Mouse (Mus musculus) kidney, postnatal 4 days (tissue): ENCODE measurements around the gene Wdr41.

ENCODE experiments used
- DNase-seq, 2 experiments: peaks; one replicate each; pipeline ENCODE4 v3.0.0; 2021; ENCODE audit warnings: mixed read lengths in 2 of 2

The Wdr41 gene

DNA sequence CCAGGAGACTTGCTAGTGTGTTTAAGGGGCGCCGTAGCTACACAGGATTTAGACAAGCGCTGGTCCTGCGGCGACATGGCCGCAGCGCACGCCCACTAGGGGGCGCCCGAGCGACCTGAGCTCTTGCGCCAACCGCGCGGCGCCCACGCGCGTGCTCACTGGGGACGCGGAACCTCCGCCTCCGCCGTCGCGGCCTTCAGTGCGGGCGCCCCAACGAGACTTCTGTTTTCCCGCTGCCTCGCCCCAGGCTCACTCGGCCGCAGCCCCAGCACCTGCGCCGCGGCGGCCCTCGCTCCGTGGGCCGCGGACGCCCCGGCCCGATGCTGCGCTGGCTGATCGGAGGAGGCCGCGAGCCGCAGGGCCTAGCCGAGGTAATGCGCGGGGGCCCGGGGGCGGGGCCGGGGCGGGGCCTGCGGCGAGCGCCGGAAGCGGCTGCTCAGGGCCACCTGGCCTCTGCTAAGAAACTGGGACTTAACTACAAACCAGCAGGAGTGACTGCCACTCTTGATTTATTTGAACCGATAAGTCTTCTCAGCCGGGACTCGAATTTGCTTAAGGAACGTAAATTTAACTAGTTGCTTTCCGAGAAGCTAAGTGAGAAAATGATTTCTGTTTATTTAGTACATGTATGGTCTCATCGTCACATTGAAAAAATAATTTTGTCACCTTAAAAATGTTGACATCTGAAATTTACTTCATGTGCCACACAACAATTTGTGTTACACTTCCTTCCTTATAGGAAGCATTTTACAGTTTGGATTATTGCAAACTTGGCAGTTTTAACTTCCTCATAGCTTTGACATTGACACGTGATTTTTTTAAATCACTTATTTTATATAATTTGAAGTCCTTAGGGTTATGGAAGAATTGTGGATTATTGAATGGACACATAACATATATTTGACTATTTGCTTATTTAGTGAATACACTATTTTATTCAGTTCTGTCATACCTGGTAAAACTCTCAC lies at the start of gene Wdr41:
Gene Wdr41 (plus strand): TSS at position 126 of the 968 bp plus-strand sequence.
- DNase-seq, result peak; percentile 93 to 97

DNA sequence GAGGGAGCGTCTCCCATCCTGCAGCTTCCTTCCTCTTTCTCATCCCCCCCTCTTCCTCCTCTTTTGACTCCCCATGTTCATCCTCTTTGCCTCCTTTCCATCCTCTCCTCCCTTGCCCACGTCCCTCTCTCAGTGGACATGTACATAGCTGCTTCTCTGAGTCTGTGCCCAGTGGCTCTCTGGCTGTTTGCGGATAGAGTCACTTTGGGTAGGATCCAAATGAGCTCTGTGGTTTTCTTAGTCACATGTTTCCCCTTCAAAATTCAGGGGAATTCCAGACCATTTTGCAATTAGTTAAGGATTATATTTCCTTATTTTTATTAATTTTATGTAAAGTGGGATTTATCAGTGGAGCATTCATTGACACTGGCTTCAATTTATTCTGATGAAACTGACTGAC lies 48.1 kb upstream of the Wdr41 start:
- no peak for DNase-seq

DNA sequence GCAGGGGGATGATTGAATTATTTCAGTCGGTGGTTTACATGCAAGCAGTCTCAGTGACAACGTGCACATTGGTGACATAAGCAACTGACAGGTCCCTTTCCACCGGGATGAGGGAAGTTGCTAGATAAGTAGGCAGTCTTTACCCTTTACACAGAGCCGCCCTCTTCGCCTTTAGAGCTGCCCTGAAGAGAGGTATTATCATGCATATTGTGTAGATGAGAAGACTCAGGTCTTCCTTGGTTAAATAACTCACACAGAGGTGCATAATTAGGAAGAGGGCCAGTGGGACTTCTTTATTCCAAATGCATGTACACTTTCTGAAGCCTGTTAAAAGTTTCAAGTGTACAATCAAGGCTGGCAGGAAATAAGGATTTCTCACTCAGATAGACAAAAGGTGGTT lies 37.7 kb upstream of the Wdr41 start:
- no peak for DNase-seq

DNA sequence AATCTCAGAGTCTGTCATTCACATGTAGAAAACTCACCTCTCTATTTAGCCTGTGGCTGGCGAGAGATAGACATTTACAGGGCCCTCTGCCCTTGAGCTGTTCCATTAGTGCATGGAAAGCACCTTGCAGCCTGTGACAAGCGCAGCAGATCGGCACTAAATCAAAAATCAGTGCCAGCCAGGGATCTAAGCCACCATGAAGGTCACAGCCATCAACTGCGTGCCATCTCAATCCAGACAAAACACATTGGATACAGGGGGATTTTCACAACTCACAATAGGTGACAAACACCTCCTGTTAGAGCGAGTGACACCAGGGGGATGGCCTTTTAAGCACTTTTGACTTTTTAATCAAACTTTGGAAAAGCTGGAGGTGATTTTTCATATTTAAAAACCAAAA lies 36.0 kb upstream of the Wdr41 start:
- DNase-seq, result no peak

DNA sequence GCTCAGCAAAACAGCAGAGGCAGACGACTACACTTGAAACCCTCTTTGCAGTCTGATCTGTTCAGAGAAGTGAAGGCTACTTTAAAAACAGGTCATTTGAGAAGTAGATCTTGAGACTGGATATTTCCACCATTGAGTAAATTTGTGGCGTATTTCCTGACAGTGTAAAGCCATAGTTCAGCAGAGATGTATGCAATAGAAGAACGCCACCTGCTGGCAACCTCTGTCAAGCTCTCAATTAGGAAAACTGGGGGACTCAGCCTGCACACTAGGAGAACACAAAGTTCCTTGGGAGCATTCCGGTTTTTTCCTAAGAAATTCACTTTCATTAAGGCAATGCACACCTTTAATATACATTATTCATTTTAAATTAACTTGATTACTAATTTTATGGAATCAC lies 34.9 kb upstream of the Wdr41 start:
- DNase-seq, result peak; percentile 83 to 84

DNA sequence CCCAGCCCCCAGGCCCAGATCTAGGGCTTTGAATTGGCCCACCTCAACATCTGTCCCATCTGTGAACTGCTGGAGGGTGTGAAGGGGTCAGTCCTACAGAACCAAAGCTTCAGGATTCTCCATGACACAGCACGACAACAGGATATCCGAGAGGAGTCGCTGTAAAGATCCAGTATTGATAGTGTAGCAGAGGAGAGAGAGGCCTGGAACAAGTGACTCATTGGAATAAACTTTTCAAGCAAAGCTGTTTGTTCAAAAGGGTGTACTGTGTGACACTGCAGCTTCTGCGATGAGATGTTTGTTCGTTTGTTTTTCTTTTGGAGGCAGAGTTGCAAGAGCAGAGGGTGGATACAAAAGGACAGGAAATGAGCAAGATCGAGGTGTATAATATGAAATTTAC lies 20.2 kb upstream of the Wdr41 start:
- no peak for DNase-seq

DNA sequence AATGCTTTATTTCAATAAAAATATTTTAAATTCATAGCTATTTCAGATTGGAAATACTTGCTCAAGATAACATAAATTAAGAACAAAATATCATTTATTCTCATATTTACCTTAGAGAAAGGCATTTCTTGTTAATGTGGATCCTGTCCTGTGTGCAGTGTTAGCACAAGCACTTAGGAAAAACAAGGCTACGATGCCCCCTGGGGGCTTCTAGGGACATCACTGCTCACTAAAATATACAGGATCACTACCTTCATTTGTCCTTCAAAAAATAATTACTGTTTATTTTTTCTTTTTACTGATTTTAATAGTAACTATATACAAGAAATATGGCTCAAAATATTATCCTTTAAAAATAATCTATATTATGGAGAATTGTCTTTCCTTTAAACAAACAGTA lies 18.2 kb upstream of the Wdr41 start:
- peak; percentile 18 to 36 for DNase-seq

DNA sequence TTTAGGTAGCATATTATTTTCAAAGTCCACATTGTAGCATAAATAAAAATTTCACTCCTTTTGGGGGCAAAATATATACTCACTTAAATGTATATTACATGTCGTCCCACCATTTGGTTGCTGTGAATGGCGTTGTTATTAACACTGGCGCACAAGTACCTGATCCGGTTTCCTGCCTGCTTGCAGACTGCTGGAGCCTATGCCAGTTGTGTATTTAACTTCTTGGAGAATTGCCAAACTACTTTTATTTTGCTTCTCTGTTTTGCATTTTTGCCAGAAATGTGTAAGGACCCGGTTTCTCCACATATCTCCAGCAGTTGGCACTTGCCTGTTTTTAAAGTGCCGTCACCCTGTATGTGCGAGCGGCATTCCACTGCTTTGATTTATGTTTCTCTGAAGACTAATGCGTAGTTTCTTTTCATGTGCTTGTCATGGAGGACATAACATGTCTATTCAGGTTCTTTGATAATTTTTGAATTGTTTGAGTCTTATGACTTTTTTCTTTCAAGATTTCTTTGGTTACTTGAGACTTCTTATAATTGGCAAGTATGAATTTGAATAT lies 6.1 kb upstream of the Wdr41 start:
- no peak for DNase-seq

DNA sequence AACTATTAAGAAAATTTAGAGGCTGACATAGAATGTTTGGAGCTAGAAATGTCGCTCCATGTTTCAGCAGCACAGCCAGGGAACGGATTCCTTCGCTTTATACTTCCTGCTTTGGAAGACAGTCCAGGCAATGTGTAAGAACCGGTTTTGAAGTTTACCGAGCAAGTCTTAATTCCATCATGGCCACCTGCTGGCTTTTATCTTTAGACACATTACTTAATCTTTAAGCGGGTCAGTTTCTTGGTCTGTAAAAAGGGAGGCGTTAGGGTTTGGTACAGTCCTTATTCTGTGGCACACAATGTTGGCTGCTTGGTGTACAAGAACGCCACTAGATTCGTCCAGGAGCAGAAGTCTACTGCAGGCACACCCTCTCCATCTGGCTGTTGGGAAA lies 321 bp upstream of the Wdr41 start:
- DNase-seq, result no peak

DNA sequence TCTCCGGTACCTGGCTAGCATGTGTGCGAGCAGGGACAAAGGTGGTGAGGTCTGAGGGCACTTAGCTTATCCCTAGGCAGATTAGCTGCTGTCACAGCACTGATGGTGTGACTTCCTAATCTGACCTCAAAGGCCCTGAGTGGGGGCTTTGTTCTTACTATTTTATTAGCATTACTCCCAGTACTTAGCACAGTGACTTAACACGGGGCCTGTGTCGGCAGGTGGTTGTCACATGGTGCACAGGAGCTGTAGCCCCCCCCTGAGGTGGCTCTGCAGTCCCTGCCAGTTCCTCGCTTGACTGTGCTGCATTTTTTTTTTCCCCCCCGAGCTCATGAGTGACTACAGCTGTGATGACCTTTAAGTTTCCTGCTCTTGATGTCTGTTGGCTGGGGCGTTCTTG lies 2.9 kb downstream of the Wdr41 start:
- DNase-seq, result peak in 1 of 2 experiments; percentile 25

DNA sequence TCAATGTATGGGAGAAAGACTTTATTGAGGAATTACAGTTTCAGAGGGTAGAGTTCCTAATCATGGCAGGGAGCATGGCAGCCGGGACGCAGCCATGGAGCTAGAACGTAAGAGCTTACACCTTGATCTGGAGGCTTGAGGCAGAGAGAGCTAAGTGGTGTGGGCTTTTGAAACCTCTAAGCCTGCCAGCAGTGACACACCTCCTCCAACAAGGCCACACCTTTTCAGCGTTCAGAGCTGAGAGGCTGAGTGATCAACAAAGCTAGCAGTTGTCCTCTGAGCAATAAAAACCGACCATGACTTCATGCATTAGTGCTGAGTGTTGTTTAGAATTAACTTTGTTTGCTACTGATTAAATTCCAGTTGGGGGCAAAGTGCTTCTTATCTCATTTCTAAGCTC lies 14.4 kb downstream of the Wdr41 start:
- peak; percentile 17 to 33 for DNase-seq

DNA sequence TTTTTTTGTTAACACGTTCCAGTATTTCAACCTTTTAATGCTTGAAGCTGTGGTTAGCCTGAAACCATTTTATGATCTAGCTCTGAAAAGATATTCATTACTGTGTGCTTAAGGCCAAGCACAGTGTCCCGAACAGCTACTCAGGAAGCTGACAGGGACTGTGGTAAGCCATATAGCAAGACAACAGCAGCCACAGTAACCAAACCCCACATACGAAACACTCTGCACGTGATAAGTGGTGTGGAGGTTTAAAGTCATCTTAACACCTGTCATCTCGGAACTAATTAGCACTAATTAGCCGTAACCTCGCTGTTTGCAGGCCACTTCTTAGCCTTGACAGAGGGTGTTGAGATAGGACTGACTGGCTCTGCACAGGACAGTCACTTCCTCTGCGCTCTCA lies 31.1 kb downstream of the Wdr41 start:
- DNase-seq, result no peak

DNA sequence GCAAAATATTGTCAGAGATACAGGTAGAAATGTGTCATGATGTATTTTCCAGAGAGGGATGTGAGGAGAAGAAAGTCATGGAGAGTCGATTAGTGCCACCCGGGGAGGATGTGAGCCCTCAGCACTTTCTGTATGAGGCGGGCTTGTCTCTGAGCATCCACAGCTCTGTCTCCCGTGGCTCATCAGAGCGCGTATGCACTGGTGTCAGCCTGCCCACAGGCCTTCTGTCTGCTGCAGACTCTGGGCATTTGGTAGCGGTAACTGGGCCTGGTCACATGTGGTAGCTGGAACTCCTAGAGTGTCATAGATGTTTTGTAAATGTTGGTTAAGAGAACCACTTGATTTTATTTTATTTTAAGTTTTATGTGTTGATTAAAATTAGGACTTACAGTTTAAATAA lies 33.1 kb downstream of the Wdr41 start:
- DNase-seq, result no peak

DNA sequence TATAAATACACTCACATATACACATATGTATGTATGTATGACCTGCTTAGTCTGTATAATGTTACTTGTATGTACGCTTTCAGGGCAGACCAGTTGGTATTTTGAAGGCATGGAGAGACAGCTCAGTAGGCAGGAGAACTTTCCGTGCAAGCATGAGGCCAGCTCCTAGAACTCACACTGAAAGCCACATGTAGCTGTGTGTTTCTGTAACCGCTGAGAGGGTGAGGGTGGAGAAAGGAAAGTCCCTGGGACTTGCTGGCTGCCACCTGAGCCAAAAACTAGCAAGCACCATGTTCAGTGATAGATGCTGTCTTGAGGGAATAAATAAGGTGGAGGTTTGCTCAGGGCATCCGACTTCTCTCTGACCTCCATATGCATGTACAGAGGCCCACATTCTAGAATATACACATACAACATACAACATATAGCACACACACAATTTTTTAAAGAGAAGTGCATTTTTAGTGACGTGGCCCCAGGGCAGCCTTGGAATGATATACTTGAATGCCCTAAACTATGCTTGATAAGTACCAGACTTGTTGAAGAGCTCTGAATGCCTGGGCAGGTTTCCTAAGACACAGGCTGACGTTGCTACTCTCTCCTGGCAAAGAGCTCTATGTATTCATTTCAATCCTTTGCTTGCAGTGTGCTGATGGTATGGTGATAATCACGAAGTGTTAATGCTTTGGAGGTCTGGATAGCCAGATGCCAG lies 35.6 kb downstream of the Wdr41 start:
- no peak for DNase-seq

DNA sequence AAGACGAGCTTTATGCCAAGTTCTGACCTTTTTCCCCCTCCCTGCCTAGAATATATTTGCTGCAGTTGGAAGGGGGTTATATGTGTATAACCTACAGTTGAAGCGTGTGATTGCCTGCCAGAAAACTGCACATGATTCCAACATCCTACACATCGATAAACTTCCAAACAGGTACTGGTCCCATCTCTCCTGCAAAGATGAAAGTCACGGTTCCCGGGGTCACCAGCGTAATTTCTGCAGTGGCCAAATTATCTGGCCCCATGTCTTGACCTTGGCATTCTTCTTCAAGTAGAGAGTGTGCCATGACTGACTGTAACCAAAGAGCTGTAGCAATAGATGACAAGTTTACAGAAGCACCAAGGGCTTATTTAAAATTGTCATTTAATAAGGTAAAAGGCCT lies 41.1 kb downstream of the Wdr41 start:
- DNase-seq, result no peak

DNA sequence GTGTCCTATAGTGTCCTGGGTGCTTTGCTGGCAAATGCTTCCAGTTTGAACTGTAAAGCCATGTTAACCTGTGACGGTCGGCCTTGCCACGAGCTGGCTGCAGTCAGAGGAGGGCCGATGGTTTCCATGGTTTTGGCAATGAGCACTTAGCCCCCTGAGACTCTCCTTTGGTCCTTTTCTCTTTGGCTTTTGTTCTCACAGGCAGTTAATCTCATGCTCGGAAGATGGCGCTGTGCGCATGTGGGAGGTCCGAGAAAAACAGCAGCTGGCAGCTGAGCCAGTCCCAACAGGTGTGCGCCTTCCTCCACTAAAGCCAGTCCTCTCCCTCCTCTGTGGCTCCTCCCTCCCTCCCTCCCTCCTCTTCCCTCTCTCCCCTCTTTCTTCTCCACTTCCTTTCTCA lies 41.8 kb downstream of the Wdr41 start:
- DNase-seq, result peak; percentile 81 to 85

DNA sequence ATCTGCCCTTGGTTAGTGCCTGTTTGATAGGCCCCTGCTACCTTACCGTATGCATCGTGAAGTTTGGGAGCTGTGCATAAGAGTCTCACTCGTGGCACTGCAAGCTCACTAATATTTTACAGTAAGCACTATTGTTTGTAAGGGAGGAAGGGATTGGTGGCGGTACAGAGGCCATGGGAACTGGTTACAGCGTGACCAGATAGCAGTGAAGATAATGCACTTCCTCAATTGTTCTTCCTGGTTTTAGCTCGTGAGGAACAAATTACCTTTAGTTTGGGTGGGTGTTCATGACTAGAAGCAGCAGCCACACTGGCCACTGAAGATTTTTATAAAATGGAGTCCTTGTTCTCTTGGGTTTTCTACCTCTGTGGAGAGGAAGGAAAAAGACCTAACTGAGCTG lies 43.2 kb downstream of the Wdr41 start:
- no peak for DNase-seq

DNA sequence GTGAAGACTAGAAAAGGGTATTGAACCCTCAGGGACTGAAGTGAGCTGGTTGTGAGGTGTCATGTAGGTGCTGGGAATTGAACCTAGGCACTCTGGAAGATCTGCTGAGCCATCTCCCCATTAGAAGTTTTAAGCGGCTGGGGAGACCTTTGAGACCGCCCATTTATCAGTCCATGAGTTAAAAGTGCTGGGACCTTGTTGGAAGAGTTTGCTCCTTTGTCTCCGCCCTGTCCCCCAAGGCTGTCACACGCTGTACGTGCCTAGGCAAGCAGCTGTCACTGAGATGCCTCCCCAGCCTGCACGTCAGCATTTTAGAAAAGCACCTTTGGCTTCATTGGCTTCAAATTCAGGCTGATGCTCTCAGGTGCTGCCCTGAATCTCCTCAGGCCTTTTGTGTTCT lies 44.1 kb downstream of the Wdr41 start:
- no peak for DNase-seq

DNA sequence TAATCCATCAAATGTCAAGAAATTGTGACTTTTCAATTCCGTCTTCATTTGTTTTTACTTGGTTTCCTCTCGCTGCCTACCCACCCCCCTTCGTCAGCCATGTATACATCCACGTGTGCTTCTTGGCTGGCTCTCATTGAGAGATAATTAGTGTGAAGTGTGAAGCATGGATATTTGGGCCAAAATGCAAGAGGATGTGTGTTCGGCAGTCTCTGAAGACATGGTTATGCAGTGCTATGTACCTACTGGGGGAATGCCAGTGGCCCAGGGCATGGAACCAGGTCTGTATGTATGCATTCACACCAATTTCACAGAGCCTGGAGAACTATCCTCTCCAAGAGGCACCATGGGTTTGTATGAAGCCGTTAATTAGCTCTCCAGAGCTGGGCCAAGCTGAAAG lies 54.7 kb downstream of the Wdr41 start:
- no peak for DNase-seq

DNA sequence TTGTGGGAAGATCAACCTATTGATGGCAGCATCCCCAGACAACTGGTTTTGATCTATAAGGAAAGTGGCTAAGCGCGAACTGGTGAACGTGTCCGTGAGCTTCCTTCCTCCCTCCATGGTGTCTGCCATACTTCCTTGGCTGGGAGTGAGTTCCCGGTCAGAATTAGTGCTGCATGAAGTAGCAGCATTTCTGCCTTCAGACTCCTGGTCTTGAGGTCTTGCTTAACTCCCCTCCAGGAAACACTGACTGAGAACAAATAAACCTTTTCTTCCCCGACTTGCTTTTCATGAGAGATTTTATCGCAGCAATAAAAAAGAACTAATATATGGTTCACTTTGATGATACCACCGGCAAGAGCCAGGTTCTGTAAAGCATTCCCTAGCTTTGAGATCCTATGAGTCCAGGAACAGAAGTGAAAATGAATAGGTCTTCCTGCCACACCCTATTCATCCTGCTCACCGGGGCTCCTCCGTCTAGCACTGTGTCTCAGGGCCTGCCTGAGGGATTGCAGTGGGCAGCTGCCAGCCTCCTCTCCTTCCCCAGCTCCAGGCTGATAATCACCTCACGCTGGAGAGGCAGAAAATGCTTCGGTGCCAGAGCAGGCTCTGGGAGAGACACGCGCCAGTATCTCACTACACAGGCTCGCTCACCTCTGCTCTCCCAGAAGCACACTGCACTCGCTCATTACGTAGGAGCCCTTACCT lies 56.1 kb downstream of the Wdr41 start:
- no peak for DNase-seq

DNA sequence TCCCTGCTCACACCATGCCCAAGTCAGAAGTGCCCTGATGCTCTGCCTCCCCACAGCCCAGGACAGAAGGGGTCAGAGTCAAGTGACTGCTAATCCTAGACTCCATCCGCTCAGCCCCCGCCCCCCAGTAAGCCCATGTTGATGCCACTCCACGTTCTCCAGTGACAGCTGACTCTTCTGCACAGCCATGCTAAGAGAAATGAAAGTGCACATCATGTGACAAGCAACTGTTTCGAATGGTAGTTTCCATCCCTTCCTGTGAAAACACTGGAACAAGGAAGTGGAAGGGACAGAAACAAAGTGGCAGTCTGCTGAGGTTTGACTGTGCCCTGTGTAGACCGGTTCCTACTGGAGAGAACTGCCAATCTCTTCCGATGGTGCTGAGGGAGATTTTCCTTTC lies 56.8 kb downstream of the Wdr41 start:
- no peak for DNase-seq

DNA sequence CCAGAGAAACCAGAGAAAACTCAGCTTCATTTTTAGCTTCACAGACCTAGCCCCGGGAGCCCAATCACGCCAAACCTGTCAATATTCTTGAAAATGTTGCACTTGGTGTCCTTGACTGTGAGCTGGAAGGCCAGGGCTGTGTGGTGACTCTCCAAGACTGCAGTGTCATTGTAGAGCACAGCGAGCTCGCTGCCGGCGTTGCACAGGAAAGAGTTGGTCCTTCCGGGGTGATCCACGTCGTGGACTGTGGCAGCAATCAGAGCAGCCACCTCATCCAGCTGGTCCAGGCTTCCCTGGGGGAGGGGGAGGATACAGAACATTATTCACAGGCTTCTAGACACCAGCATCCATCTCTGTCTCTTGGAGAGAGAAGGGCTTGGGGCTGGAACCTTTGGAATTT lies 58.0 kb downstream of the Wdr41 start:
- no peak for DNase-seq

DNA sequence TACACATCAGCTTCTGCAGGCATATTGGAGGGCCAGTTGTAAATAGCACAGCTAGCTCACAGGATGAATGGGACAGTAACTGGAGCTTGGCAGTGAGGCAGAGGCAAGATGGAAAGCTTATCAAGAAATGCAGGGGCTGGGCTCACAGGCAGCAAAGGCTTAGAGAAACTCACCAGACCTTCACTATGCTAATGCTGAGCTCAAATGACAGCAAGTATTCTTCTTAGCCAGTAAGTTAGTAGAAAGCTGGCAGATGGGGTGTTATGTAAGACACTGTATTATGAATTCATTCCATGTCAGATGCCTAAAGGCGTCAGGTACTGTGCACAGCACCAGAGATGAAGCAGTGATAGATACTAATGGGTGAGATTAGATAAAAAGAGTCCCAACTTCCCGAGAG lies 58.6 kb downstream of the Wdr41 start:
- DNase-seq, result no peak
